Mouse (Mus musculus) ovary, postnatal 14 days (tissue): ENCODE results near the gene Enc1.
"Not testable (repeated sequence)": the region's sequence is repeated elsewhere in the genome, so short reads cannot be mapped to it uniquely, and the experiment has no call there.

Source experiments
- DNase-seq: peaks from one replicate; pipeline ENCODE4 v3.0.0; 2022; ENCODE audit warnings: low spot score

Enc1 gene

GRCm38 (mm10) chr13:97251736-97252135 is 10.8 kb downstream of the Enc1 start:
- DNase-seq = no peak

DNA sequence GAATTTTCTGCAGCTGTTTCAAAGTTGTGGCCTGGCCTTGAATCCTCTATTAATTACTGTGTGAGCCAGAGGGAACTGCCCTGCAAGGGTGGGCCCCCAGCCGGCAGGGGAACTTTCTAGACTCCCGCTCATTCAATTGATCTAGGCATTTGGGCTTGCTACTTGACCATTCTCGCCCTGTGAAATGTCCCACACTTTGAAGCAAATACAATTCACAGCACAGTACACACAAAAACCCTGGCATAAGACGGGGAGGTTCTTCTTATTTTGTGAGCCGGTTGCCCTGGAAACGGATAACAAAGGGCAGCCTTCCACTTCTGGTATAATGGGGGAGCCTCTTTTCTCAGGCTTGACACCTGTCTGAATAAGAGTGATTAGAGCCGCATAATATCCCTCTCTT is 11.6 kb downstream of the Enc1 start:
- no peak for DNase-seq

- DNase-seq = no peak
Observed at GRCm38 (mm10) chr13:97253418-97253981, 12.6 kb downstream of the Enc1 start.

- no peak for DNase-seq
Observed at GRCm38 (mm10) chr13:97253994-97254393, 13.1 kb downstream of the Enc1 start.

DNA sequence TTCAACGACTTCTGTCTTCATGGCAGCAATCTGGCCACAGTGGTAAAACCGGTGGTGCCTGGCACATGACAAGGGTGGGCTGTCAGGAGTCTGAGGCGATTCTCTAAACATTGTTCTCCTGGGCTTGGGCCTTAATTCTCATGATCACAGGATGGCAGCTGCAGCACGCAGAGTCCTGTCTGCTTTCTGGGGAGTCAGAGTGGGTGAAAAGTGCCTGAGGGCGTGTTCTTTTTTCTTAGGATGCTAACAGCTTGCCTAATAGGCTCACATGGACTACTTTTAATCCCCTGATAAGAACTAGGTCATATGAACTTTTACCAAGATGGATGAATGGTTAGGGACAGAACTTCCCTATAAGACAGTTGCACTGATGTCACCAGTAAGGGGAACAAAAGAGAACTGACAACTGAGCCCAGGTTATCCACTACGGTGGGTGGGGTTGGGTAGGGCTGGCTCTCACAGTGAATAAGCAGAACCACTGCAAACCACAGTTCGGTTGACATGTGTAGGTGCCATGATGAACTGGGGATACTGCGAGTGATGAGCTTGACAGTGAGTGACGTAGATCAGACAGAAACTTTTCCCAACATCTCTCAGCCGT is 13.8 kb downstream of the Enc1 start:
- no peak for DNase-seq

DNA sequence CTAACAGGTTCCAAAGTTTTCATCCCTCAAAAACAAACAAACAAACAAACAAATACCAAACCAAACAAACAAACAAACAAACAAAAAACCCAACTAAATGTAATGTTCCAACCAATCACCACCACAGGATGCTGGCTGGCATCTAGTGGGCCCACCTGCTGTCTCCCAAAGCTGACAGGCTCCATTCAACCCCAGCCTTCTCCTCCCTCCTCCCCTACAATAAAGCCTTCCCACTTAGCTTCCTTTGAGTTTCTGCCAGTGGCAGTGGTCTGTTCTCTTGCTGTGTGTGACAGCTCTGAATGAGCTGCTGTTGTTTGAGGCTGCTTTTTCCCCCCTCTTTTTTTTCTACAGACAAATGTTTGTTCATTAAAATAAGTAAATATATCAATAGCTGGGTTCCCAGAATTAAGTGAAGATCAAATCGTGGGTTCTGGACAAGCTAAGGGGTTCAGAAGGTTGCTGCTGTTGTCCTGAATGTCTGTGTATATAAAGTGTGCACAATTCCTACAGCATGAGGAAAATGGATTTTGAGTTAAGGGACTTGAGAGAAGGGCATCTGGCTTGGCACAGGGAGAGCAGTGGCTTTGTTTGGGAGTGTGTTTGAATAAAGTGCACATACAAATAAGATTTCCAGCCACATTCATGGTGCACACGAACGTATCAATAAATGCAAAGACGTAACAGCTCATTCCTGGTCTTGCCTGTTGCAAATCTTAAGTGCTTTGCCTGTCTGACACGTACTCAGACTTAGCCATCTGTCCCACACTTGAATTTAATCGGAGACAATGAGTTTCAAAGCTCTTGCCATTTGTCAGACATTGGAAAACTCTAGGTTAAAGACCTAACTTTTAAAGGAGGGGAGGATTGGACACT is 15.3 kb downstream of the Enc1 start:
- no peak for DNase-seq

GRCm38 (mm10) chr13:97256849-97257379 is 16.0 kb downstream of the Enc1 start:
- no peak for DNase-seq

GRCm38 (mm10) chr13:97259271-97259670 is 18.4 kb downstream of the Enc1 start:
- DNase-seq = no peak

DNA sequence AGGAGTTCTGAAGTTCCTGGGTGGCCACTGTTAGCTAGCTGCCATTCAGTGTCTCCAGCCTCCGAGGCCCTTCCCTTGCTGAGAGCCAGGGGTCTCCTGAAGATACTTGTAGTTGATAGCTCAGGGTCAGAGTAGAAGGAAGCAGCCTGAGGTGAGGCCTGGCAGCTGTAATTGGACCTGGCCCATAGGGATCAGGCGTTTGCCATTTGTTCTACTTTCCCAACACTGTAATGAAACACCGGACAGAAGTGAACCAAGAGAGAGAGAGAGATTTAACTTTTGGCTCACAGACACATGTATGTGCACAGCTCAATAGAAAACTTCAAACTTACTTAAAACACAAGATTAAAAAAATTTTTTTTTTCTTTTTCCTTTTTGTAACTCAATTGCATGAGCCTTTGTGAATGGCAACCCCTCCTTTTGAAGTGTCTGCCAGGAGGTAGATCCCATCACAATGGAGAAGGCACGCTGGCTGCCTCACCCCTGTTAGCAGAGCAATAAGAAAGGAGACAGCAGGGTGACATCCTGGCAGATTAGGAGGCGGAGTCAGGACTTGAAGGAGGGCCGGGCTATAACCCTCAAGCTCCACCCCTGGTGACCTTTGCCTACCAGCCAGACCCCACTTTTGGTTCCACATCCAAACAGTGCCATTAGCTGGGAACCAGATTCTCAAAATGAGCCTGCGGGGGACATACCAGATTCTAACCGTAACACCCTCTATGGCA is 19.7 kb downstream of the Enc1 start:
- no peak for DNase-seq

DNA sequence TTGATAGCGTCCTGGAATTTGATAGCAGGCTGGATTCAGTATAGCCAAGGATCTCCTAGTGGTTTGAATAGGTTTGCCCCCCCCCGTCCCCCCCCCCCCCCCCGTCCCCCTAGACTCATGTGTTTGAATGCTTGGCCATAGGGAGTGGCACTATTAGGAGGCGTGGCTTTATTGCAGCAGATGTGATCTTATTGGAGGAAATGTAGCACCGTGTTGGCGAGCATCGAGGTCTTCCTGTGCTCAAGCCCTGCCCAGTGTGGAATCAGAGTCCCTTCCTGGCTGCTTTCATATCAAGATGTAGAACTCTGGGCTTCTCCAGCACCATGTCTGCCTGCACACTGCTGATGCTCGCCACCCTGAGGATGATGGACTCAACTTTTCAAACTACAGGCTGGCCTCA is 20.6 kb downstream of the Enc1 start:
- DNase-seq = no peak

- no peak for DNase-seq
Observed at GRCm38 (mm10) chr13:97262676-97263075, 21.8 kb downstream of the Enc1 start.

- not testable (repeated sequence) for DNase-seq
Observed at GRCm38 (mm10) chr13:97265534-97265933, 24.6 kb downstream of the Enc1 start.

DNA sequence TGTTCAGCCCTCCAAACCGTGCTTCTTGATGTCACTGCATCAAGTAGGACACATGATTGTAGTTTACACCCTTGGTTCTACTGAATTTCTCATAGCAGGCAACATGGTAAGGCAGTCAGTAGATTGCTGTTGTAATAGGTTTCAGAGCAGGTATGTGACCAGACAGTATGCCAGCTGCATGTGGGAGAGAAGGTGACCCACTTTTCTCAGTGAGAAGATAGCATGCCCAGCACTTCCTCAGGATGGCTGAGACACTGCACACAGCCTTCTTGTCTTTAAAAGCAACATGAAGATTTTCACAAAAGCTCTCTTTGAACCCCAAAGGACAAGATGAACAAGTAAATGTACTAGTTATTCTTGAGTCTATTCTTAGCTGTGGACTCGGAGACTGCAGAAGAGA is 29.8 kb downstream of the Enc1 start:
- DNase-seq = no peak

- DNase-seq = no peak
Observed at GRCm38 (mm10) chr13:97271641-97272040, 30.7 kb downstream of the Enc1 start.

- DNase-seq = no peak
Observed at GRCm38 (mm10) chr13:97274757-97275156, 33.9 kb downstream of the Enc1 start.

GRCm38 (mm10) chr13:97275482-97275881 is 34.6 kb downstream of the Enc1 start:
- DNase-seq = no peak

DNA sequence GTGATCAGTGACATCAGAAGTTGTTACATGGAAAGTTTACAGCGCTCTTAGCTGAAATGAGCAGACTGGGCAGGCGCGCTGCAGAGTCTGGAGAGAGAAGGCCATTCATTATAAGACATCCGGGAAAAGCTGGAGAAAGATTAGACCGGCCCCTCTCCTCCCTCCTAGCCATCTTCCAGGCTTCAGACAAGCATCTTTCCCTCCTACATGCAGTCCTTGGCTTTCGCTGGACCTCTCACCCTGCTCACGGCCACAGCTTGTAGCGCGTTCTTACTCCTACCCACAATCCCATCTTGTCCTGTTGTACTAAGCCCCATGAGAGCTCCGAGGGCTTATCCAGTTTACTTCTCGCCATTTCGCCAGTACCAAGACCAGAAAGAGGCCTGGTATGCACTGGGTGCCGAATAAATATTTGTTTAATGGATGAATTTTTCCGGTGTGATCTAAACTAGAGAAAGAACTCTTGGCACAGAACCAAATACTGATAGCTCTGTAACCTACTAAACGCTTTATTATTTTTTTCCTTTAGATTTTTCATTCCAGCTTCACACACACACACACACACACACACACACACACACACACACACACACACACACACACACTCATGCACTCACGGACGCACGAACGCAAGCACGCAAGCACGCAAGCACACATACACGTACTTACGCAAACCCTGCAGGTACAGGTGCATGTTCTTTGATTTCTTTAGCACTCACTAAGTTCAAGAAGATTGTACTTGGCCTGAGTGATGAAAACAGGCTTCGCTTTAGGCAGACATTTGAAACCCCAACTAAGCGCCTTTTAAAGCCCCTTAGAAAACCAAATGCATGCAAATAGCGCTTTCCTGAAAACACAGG is 41.4 kb downstream of the Enc1 start:
- DNase-seq = no peak

DNA sequence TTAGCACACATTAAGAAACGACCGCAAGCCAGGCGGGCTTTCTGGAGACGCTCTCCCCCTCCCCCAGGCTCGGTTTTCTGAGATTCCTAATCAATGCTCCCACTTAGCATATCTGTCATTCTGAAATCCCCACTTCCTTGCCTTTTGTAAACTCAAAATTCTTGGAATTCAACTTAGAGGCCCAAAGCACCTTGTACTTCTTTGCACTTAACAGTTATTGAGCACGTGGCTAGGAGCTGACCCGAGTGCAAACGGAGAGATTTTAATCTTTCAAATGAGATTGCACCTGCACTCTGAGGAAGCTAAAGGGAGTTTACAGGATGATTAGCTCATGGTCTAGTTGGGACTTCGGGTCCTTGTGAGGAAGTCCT is 42.0 kb downstream of the Enc1 start:
- DNase-seq = no peak

DNA sequence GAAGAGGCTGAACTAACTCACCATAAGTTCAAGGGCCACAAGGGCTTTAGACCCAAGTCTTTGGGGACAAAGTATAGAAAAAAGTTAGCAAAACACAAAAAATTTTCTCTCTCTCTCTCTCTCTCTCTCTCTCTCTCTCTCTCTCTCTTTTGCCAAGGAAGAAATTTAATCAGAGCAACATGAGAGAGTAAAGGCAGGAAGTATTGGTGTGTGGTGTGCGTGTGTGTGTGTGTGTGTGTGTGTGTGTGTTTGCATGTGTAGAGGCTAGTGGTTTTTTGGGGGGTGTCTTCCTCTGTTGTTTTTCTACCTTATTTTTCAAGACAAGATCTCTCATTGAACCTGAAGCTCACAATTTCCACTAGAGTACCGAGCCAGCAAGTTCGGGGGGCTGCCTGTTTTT is 46.1 kb downstream of the Enc1 start:
- DNase-seq = no peak

- no peak for DNase-seq
Observed at GRCm38 (mm10) chr13:97290747-97291146, 49.8 kb downstream of the Enc1 start.

DNA sequence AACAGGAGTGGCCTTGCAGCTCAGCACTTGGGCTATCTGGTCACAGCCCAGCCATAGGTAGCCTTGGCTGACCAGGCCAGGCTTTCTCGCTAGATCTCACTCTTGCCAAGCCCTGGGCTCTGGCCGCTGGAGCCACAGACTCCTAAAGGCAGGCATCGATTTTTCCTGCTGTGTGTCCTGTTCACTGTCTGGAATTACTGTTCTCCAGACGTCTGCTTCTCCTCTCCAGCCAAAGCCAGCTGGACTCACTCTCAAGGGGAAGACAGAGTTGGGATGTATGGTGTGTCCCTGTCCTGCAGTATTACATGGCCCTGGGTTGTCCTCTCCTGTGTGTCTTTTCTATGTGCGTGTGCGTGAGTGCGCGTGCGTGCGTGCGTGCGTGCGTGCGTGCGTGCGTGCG is 50.4 kb downstream of the Enc1 start:
- DNase-seq = no peak

- DNase-seq = no peak
Observed at GRCm38 (mm10) chr13:97292026-97292425, 51.1 kb downstream of the Enc1 start.
